8 mouse cellular contexts compared by ENCODE assay signal in the genomic region with DNA sequence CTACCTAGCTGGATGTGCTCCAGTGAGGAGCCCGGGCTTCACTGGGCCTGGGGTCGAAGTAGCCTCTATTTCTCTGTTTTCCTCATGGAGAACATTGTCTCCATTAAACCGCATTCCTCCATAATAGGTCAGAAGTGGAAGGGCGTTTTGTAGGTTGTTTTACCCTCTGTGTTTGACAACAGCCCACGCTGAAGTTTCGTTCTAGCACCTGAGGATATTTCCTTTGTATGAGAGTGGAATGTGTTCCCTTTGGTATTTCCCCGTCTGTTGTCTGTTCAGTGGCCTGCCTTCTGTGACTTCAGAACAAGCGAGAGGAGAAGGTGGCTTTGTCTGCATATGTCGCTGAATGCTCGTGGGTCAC. TPM values are rescaled to one million over a fixed set of nuclear protein-coding genes. Genes with fewer than 3 reads are reported as not detected.
DNase-seq lines count a peak whose midpoint lies in the region; ATAC-seq and TF ChIP-seq lines count a peak whose summit lies in the region.
"Had no signal": no experiment of that assay in that cellular context is flagged by ENCODE, and none has a peak within 500 bp of the region (broad histone marks: within the 10 kb centered on the region; RNA-seq: fewer than 3 reads in every experiment).

No protein-coding gene starts in this region.

- H3K27ac ChIP-seq in lung, embryonic 16.5 days (ENCODE audit: low read length), result peak overlapping the region; percentile 95
- peak overlapping the region; percentile 82; the same call in 1 of the 2 replicates for H3K27ac ChIP-seq in forebrain, postnatal 0 days (ENCODE audit: low read depth, low read length)
- no peak overlapping the region for H3K27ac ChIP-seq in liver, embryonic 14.5 days
- H3K27ac ChIP-seq in stomach, embryonic 16.5 days (ENCODE audit: low read length), result peak overlapping the region; percentile 96

- H3K4me2 ChIP-seq in lung, embryonic 16.5 days (ENCODE audit: low read depth, low read length), result peak overlapping the region; percentile 87
- H3K4me2 ChIP-seq in forebrain, postnatal 0 days (ENCODE audit: low read depth), result peak overlapping the region; percentile 84
- H3K4me2 ChIP-seq in liver, embryonic 14.5 days (ENCODE audit: low read depth), result peak overlapping the region; percentile 48
- peak overlapping the region; percentile 74 for H3K4me2 ChIP-seq in stomach, embryonic 16.5 days (ENCODE audit: low read depth, low read length)

- TF ChIP-seq CTCF in forebrain, postnatal 0 days (IDR thresholded peaks at IDR 0.05; ENCODE audit: low read depth), result no peak
- no peak for TF ChIP-seq CTCF in liver, embryonic 14.5 days (IDR thresholded peaks at IDR 0.05; ENCODE audit: low read depth)

- H3K27me3 ChIP-seq in lung, embryonic 16.5 days (ENCODE audit: control insufficient read depth, insufficient read depth, low read depth, low read length), result no peaks in the 10 kb centered on the region
- H3K27me3 ChIP-seq in forebrain, postnatal 0 days (ENCODE audit: insufficient read depth, low read length), result no peaks in the 10 kb centered on the region
- peaks cover 39% of the 10 kb centered on the region for H3K27me3 ChIP-seq in liver, embryonic 14.5 days (ENCODE audit: control insufficient read depth, insufficient read depth, low read length)
- no peaks in the 10 kb centered on the region for H3K27me3 ChIP-seq in stomach, embryonic 16.5 days (ENCODE audit: control insufficient read depth, insufficient read depth, low read length)

- H3K4me1 ChIP-seq in lung, embryonic 16.5 days (replicated peaks; ENCODE audit: control insufficient read depth, insufficient read depth, low read length), result peaks cover 32% of the 10 kb centered on the region
- H3K4me1 ChIP-seq in forebrain, postnatal 0 days (ENCODE audit: insufficient read depth), result peaks cover 17% of the 10 kb centered on the region; the same call in 1 of the 2 replicates
- peaks cover 0 to 4% of the 10 kb centered on the region in 2 experiments; a peak in 1 of 4 replicates for H3K4me1 ChIP-seq in liver, embryonic 14.5 days (replicated peaks; ENCODE audit: control insufficient read depth in 2 of 2, insufficient read depth in 2 of 2, low read length in 1 of 2)
- peaks cover 32% of the 10 kb centered on the region for H3K4me1 ChIP-seq in stomach, embryonic 16.5 days (ENCODE audit: control insufficient read depth, insufficient read depth, low read length)

- no peak for ATAC-seq in lung, embryonic 16.5 days (ENCODE audit: low read depth)
- ATAC-seq in forebrain, postnatal 0 days, result no peak
- no peak for ATAC-seq in liver, embryonic 14.5 days (ENCODE audit: insufficient read depth)
- ATAC-seq in stomach, embryonic 16.5 days (ENCODE audit: insufficient read depth, low FRiP score), result no peak

- no peaks in the 10 kb centered on the region for H3K9me3 ChIP-seq in lung, embryonic 16.5 days (ENCODE audit: control insufficient read depth, low read length)
- H3K9me3 ChIP-seq in forebrain, postnatal 0 days (ENCODE audit: low read length), result no peaks in the 10 kb centered on the region
- H3K9me3 ChIP-seq in liver, embryonic 14.5 days (ENCODE audit: control insufficient read depth, low read length), result no peaks in the 10 kb centered on the region
- no peaks in the 10 kb centered on the region for H3K9me3 ChIP-seq in stomach, embryonic 16.5 days (replicated peaks; ENCODE audit: control insufficient read depth, low read length)

- TF ChIP-seq EP300 in liver, embryonic 14.5 days (IDR thresholded peaks at IDR 0.05; ENCODE audit: low read depth), result no peak

- H3K9ac ChIP-seq in lung, embryonic 16.5 days (ENCODE audit: low read length), result peak overlapping the region; percentile 98
- H3K9ac ChIP-seq in forebrain, postnatal 0 days, result peak overlapping the region; percentile 69
- peak overlapping the region; percentile 40 for H3K9ac ChIP-seq in liver, embryonic 14.5 days (replicated peaks)
- H3K9ac ChIP-seq in stomach, embryonic 16.5 days (ENCODE audit: low read length), result peak overlapping the region; percentile 100

- H3K4me3 ChIP-seq in lung, embryonic 16.5 days (ENCODE audit: low read length), result peak overlapping the region; percentile 94
- peak overlapping the region; percentile 95 for H3K4me3 ChIP-seq in forebrain, postnatal 0 days (ENCODE audit: low read depth, low read length)
- H3K4me3 ChIP-seq in liver, embryonic 14.5 days (ENCODE audit: insufficient read depth in 1 of 2, low read depth in 2 of 2, low read length in 2 of 2), result peak overlapping the region; percentile 41 to 53
- H3K4me3 ChIP-seq in stomach, embryonic 16.5 days (replicated peaks; ENCODE audit: low read length), result peak overlapping the region; percentile 94

- H3K36me3 ChIP-seq in lung, embryonic 16.5 days (ENCODE audit: control insufficient read depth, insufficient read depth, low read length), result no peaks in the 10 kb centered on the region
- no peaks in the 10 kb centered on the region for H3K36me3 ChIP-seq in forebrain, postnatal 0 days (ENCODE audit: insufficient read depth)
- H3K36me3 ChIP-seq in liver, embryonic 14.5 days (replicated peaks; ENCODE audit: control insufficient read depth, insufficient read depth, low read depth), result no peaks in the 10 kb centered on the region
- no peaks in the 10 kb centered on the region for H3K36me3 ChIP-seq in stomach, embryonic 16.5 days (ENCODE audit: control insufficient read depth, insufficient read depth, low read length)

- DNase-seq in lung, postnatal 10 days, result no peak
- no peak for DNase-seq in forebrain, postnatal 0 days
- DNase-seq in liver, embryonic 14.5 days (ENCODE audit: low read depth in 3 of 3, low spot score in 3 of 3), result no peak
- no peak for DNase-seq in cerebellum, adult 9-11 months
- DNase-seq in layer of hippocampus, postnatal 14 days (ENCODE audit: low spot score in 2 of 2), result no peak
- DNase-seq: thymus, postnatal 36 days had no signal

- 3% methylated on average over 10 of the region's 10 CpGs for WGBS in lung, embryonic 16.5 days
- WGBS in forebrain, postnatal 0 days, result under 1% methylated on average over 10 of the region's 10 CpGs
- 8% methylated on average over 10 of the region's 10 CpGs for WGBS in liver, embryonic 14.5 days (ENCODE audit: insufficient replicate concordance)
- WGBS in stomach, embryonic 16.5 days, result 2% methylated on average over 10 of the region's 10 CpGs

RNA-seq across cellular contexts. Expression of gene Pard3, which starts 1.4 kb away (rescaled TPM):
- polyA plus RNA-seq in lung, embryonic 16.5 days (2015; fragmentation: Nextera tagmentation; extraction: Ambion mirVana), result 19.0 and 19.4 TPM in 2 replicates
- total RNA-seq in forebrain, postnatal 0 days (2014; rRNA removed), result 21.6 and 31.0 TPM in 2 replicates
- polyA plus RNA-seq in forebrain, postnatal 0 days (2015; fragmentation: Nextera tagmentation; extraction: Ambion mirVana), result 7.5 and 11.4 TPM in 2 replicates
- polyA plus RNA-seq in liver, embryonic 14.5 days (2012; rRNA removed), result 4.5 and 4.6 TPM in 2 replicates
- 4.5 and 4.9 TPM in 2 replicates for polyA plus RNA-seq in liver, embryonic 14.5 days (2014; fragmentation: Nextera tagmentation; extraction: Ambion mirVana)
- polyA plus RNA-seq in stomach, embryonic 16.5 days (2015; fragmentation: Nextera tagmentation; extraction: Ambion mirVana), result 21.0 and 25.8 TPM in 2 replicates
- total RNA-seq in layer of hippocampus, postnatal 14 days (2021), result 10 to 100 TPM; 26.0 to 28.4 TPM

Comparison
In these comparisons a context has a peak if more than half of its experiments do, and no peak if none do; other contexts are left out.
1. H3K9ac ChIP-seq: peak in every context shown above with its lines; median percentile 100 in stomach, embryonic 16.5 days; 98 in lung, embryonic 16.5 days; 69 in forebrain, postnatal 0 days; 40 in liver, embryonic 14.5 days.